Mouse (Mus musculus) activated CD4-positive, CD25-positive, alpha-beta regulatory T cell, adult 4 months (primary cell): ENCODE measurements around the gene Gm21319. TPM values are rescaled to one million over a fixed set of nuclear protein-coding genes. Genes with fewer than 3 reads are reported as not detected.
"Not testable (repeated sequence)": the region's sequence is repeated elsewhere in the genome, so short reads cannot be mapped to it uniquely, and the experiment has no call there.

Experiments
- ATAC-seq: one replicate; pipeline ENCODE4 v1.8.0; 2017
- polyA plus RNA-seq, 2 experiments: library from polyadenylated mRNA; unstranded; fragments of 100-300 nt; shearing (Covaris generic); gene quantifications; one replicate each; pipeline ENCODE4 v1.2.1; 2017

The Gm21319 gene
- not detected for polyA plus RNA-seq

- ATAC-seq, result not testable (repeated sequence)
Measured at GRCm38 (mm10) chr12:87775655-87776054, at the start of gene Gm21319. Gene Gm21319, minus strand, starts transcription at chr12:87775755.

GRCm38 (mm10) chr12:87816277-87816676, 40.7 kb upstream of the Gm21319 start, which contains the start of gene BB287469:
Gene BB287469, plus strand, starts transcription at chr12:87816577.
- ATAC-seq, result not testable (repeated sequence)

- ATAC-seq, result not testable (repeated sequence)
Measured at GRCm38 (mm10) chr12:87797971-87798370, 22.4 kb upstream of the Gm21319 start.

GRCm38 (mm10) chr12:87795212-87795611, 19.7 kb upstream of the Gm21319 start, which contains the start of gene Gm21936:
Gene Gm21936, plus strand, starts transcription at chr12:87795512.
- ATAC-seq, result not testable (repeated sequence)

Other genes with a start within 250 kb of the Gm21319 start
- gene Oog1, start 173.1 kb downstream of the Gm21319 start, polyA plus RNA-seq, result not detected
- gene Gm4027, start 156.9 kb downstream of the Gm21319 start, polyA plus RNA-seq, result not detected
- not detected for gene Gm16381, start 131.1 kb downstream of the Gm21319 start, polyA plus RNA-seq
- gene Gm21936, start 19.8 kb upstream of the Gm21319 start, polyA plus RNA-seq, result not detected
- gene BB287469, start 40.8 kb upstream of the Gm21319 start, polyA plus RNA-seq, result not detected
- not detected for gene Gm2001, start 66.6 kb upstream of the Gm21319 start, polyA plus RNA-seq
- not detected for gene Gm2016, start 98.3 kb upstream of the Gm21319 start, polyA plus RNA-seq
- not detected for gene Gm2022, start 119.6 kb upstream of the Gm21319 start, polyA plus RNA-seq
- gene Gm2035, start 144.1 kb upstream of the Gm21319 start, polyA plus RNA-seq, result not detected
- gene Gm2042, start 178.3 kb upstream of the Gm21319 start, polyA plus RNA-seq, result not detected
- gene Gm2075, start 236.1 kb upstream of the Gm21319 start, polyA plus RNA-seq, result not detected
- gene Gm6803, start 243.0 kb upstream of the Gm21319 start, polyA plus RNA-seq, result not detected